Mouse (Mus musculus) megakaryocyte-erythroid progenitor cell, adult 5-6 weeks (primary cell): Measurements from ENCODE around the gene Fam219b. TPM values are rescaled to one million over a fixed set of nuclear protein-coding genes. Genes with fewer than 3 reads are reported as not detected.
A peak's percentile ranks its signal among the peaks of the same experiment; 100 is the strongest.

Source experiments
- ATAC-seq: replicated peaks from 2 replicates; pipeline ENCODE4 v1.8.0; 2016; ENCODE audit warnings: mild to moderate bottlenecking, inconsistent platforms; ENCODE audit not compliant: severe bottlenecking, poor library complexity, low FRiP score, low TSS enrichment
- total RNA-seq, 2 experiments: library from RNA; stranded (forward) in 1 of 2; stranded (reverse) in 1 of 2; fragments of 200-1000, 215-1000 nt in 1 of 2; fragments of >200 nt in 1 of 2; fragmentation: Nextera tagmentation in 1 of 2; gene quantifications; 2 replicates each; pipeline ENCODE4 v1.2.3; 2014 to 2017

Gene Fam219b
- total RNA-seq (2014; fragmentation: Nextera tagmentation): 12.1 and 12.7 TPM in 2 replicates
- 9.2 and 10.0 TPM in 2 replicates for total RNA-seq (2017)

DNA sequence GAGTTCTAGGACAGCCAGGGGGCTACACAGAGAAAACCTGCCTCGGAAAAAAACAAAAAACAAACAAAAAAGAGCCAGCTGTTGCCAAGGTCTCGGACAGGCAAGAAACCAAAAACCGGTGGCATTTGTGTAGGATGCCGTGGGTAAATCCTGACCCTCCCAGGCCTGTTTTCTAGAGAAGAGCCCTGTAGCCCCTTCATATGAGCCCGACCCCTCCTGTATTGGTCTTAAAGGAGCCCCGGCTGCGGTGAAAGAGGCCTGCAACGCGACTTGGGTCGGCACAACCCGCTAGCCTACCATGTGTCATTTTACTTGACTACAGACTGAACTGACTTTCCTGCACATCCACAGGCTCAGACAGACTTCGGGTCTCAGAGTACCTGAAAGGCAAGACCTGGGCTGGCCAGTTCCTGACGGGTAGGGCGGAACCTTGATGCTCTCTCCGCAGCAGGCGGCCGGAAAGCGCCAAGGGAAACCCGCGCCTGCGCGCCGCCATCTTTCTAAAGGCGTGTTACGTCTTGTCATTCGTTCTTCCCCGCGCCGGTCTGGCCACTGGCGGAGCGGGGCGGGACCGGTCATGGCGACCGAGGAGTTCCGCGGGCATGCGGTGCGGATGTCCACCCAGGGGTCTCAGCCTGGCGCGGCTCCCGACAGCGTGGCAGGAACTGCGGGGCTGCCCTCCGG is at the start of gene Fam219b:
Gene Fam219b (plus strand): TSS at position 485 of the 684 bp plus-strand sequence.
- ATAC-seq: peak; percentile 93

DNA sequence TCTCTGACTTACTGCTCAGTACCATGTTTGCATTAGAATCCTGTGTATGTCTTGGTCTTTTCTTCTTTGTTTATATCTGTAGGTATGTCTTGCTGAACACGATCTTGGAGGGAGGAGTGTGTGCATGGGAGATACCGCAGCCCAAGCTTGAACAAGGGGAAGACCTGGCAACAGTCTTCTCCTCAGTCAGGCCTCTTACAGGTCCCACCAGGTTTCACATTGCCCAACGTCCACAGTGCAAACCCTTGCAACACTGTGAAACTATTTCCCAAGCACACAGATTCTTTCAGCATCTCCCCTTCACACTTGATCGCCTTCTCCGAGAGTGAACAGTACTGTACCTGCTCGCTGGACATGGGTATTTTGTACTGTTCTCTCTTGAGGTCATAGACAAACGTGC is 49.5 kb upstream of the Fam219b start:
- ATAC-seq: no peak

DNA sequence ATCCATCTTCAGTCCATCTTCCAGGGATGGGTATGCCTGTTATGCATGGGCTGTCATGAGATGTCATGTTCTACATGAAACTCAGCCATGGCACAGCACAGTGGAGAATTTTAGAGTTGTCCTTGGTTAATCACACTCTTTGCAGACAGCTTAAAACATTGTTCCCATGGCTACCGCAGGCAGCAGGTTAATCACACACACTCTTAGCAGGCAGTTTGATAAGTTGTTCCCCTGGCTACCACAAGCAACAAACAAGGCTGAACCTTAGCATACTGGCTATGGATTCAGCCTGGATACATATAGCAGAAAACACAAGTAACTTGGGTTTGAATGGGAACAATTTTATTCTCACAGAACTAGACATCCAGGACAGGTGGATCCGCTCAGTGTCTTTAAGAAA is 43.8 kb upstream of the Fam219b start:
- ATAC-seq: no peak

DNA sequence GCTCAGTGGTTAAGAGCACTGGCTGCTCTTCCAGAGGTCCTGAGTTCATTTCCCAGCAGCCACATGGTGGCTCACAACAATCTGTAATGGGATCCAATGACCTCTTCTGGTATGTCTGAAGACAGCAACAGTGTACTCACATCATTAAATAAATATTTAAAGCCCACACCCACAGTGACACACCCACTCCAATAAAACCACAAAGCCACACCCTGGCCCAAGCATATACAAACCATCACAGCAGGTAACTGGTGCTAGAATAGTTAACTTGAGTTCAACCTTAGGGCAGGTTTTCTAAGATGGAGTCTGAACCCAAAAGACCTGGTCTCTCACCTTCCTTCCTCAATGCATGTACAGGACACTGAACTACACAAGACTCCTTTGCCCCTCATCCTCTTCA is 42.4 kb upstream of the Fam219b start:
- ATAC-seq: no peak

DNA sequence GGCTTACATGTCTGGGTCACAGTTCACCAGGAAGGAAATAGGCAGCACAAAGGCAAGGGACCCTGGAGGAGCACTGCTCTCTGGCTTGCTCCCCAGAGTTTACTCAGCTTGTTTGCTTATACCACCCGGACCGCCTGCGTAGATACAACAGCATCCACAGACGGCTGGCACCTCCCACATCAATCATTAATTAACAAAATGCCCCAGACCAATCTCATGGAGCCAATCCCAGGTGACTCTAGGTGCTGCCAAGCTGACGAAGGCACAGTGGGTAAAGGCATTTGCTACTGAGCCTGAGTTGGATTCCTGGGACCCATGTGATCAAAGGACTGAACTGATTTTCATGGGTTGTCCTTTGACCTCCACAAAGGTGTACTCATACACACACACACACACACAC is 40.1 kb upstream of the Fam219b start:
- no peak for ATAC-seq

DNA sequence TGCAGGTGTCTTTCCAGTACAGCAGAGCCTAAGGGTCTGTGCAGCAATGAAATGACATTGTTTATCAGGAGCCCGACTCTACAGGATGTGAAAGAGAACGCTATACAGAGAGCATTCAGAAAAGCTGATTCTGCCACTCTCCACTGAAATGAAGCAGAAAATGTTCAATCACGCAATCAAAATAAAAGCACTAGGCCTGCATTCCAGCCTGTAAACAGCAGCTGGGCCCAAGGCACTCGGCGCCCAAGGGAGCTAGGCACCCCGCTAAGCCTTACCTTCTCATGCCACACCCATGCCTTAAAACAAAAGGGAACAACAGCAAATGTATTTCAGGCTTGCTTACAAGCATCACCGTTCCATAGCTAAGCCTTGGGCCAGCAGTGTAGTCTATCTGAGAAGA is 38.8 kb upstream of the Fam219b start:
- no peak for ATAC-seq

DNA sequence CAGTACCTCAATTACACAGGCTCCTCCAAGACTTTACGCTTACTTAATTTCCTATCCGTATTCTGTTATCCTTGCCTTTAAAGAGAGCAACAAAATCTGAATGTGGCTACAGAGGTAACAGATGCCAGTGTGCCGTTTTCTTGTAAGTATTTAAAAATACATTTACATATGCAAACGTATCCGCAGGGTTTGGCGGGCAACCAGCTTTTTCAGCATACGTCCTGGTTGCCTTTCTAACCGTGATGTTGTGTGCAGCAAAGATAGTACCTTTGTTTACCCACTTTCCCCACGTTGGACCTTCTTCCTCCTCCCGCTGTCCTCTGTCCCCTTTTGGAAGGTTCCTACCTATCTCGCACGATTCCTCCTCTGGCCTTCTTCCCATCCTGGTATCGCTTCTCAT is 35.9 kb upstream of the Fam219b start:
- ATAC-seq: no peak

DNA sequence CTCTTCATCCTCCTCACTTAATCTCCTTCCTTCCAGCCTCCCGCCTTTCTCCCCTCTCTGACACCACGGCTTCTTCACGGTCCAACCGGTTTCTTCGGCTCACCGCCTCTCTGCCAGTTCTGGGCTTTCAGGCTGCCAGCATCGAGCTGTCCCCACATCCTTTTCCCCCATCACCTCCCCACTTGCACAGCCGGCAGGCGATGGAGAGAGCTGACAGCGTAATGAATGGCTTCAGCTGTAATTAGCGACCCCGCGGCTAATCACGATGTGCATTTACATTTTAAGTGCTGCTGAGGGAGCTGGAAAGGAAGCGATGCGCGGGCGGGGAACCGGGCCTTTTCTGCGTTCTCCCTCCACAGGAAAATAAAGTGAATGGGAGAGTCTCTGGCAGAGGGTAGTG is 35.5 kb upstream of the Fam219b start:
- ATAC-seq: no peak

DNA sequence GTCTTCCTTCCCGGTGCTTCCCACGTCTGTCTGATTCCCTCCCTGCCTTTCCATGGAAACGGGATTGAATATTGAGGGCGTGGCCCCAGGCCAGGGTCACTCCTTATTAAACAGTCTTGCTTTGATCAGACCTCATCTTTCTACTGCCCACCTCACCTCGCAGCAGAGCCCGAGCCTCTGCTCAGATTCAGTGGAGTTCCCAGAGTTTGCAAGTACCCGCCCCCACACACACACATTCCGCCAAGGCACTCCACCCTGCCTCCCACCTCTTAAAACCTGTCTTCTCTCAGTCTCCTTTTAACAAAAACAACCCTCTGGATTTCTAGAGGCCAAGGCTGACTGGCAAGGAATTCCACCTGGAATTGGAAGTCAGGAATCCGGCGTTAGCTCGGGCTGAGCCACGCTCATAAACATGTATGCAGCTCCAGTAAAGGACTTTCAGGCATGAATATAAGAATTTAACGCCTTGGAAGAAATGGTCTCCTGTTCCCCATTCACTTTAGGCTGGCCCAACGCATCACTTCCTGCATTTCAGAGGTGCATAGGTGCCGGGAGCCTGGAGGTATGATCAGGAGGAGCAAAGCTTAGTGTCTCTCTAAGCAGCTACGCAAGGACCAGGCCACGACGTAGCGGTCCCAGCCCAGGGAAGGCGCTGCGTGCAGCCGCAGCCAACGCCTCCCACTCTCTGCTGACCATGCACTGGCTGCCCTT is 34.3 kb upstream of the Fam219b start:
- no peak for ATAC-seq

DNA sequence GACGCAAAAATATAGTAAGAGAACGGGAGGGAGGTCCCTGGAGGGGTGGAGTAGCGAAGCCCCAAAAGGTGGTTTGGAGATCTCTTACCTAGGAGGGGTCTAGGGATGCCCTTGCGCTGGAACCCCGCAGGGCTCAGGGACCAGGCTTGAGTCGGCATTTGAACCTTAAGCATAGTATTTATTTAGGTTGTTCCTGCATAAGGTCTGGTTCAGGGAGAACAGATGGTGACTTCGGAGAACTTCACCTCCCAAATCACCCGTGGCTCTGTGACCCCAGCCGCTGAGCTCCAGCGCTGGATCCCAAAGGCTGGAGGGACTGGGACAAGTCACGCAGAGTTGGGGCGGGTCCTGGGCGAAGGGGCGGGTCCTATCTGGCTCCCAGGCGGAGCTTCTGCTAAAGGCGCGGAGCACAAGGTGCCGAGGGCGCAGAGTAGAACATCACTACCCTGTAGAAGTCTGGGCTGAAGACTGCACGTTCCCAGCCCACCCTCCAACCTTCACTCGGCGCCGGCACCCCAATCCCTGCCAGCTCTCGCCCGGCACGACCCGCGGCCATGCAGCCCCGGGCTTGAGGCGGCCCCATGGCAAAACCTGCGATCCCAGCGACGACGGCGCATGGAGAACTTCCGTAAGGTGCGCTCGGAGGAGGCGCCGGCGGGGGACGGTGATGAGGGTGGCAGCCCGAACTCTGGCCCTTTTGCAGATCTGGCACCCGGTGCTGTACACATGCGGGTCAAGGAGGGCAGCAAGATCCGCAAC is 33.5 kb upstream of the Fam219b start, which contains the start of gene Rpp25:
Gene Rpp25 (plus strand): TSS at position 405 of the 759 bp plus-strand sequence.
- no peak for ATAC-seq

DNA sequence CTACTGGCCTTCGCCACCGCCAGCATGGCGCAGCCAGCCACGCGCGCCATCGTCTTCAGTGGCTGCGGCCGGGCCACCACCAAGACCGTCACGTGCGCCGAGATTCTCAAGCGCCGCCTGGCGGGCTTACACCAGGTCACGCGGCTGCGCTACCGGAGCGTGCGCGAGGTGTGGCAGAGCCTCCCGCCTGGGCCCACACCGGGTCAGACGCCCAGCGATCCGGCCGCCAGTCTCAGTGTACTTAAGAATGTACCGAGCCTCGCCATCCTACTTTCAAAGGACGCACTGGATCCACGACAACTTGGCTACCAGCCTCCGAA is 33.0 kb upstream of the Fam219b start:
- no peak for ATAC-seq

DNA sequence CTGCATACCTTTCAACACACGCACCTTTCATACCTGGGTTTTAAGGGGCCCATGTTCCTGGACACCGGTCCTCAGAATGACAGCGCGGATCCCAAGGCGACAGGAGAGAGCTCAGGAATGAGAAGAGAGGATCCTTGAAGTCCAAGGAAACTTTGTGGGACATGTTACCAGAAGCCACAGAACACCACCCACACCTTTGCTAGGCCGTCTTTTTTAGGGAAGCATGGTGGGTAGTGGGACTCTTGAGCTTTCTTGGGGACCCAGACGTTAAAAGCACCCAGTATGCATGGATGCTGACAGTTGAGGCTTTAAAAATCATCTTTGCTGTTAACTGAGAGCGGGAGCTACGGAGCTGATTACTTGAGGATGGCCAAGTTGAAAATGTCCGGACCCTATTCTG is 32.4 kb upstream of the Fam219b start:
- ATAC-seq: no peak

DNA sequence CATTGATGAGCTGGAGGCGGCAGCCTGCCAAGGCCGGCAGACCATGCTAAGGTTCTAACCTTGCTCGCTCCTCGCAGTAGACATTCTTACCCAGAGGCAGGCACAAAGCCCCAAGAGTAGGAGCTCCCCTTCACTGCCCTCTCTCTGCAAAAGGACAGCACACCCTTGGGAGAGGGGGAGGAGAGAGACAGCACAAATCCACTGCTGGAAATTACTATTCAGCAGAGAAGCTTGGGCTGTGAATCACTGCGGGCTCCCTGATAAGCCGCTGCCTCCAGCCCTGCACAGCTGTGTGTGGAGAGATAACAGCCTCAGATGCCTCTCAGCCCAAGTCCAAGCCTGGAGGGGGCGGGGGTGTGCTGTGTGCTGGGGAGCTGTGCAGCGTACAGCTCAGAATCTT is 31.6 kb upstream of the Fam219b start:
- ATAC-seq: peak; percentile 98

DNA sequence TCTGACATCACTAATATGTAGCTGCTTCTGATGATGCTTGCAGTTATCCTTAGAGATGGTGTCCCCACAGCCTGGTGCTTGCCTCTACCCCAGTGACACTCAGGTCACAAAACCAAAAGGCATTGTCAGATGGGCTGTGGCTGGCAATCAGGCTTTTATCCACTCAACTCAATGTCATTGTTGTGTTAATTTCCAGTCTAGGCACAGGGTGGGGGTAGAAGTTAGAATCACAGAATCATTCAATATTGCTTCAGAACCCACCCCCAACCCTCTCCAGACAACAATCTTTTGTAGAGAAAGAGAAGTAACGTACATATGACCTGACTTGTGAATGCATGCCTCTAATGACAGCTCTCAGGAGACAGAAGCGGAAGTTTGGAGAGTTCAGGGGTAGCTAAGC is 26.8 kb upstream of the Fam219b start:
- no peak for ATAC-seq

DNA sequence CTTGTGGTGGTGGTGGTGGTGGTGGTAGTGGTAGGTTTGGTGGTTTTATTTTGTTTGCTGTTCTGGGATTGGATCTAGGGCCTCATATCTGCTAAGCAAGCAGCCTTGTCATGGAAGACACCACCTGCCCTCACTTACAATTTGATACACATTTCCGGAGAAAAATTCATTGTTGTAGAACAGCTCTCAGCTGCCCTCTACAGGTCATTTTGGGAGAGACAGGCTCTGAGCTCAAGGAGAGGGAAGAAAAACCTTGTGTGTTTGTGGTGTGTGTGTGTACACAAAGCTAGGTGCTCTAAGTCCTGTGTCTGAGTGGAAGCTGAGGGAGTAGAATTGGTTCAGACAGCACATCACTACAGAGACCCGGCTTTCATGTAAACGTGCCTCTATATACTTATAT is 20.2 kb upstream of the Fam219b start:
- peak; percentile 54 for ATAC-seq

DNA sequence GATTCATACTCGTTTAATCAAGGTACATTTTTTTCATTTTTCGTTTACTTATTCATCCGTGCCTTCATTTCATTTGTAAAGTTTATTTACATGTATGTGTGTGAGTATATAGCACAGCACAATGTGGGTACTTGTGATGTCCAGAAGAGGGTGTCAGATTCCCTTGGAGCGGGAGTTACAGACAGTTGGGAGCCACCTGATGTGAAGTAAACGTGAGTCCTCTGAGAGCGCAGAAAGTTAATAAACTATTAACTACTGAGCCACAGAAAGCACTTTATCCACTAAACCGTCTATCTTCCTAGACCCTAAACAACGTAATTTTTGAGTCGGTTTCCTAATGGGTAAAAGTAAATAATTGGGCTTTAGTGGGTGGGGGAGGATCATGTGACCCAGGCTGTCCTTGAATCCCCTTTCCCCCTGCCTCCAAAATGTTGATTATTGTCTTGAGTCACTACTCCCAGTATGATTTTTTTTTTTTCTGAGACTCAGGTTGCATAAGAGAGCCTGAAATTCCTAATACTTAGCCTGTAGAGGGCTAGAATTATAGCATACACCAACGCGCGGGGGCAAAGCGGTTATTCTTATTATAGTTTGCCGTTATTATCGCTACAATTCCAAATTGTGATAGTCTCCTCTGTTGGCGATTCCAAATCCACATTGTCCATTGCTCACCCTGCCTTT is 16.8 kb upstream of the Fam219b start:
- ATAC-seq: no peak

DNA sequence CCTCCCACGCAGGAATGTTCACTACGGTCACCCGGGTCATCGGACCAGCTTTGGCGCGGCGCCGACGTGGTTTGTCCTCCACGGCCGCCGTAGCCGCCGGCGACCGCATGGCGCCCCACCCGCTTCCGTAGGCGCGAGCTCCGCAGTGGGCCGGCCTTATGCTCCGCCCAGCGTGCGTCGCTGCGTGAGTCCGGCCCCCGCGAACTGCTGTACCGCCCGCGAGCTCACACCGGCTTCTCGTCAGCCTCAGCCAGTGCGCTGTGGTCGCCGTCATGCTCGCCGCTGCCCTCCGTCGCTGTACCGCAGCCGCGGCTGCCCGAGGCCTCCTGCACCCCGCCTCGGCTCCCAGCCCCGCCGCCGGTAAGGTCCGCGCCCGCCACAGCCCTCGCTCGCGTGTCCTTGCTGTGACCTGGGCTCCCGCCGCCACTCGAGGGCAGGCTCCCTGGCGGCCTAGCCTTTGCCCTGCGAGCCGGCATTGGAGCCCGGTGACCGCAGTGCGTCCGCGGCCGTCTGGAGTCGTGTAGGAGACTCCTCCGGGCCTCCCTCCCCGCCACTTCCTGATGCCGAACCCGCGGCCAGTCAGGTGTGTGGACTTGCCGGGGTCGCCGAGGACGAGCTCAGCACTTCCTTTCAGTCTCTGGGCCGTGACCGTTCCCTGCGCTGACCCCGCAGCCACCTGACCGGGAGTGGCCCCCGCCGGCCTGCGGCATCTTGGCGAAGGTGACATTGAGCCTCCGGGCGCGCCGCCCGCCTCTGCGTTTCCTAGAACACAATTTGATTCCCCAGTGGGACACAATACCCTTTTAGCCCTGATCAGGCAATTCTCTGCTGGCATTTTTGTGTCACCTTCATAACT is 16.0 kb upstream of the Fam219b start, which contains the start of gene Cox5a:
Gene Cox5a (plus strand): TSS at position 219 of the 856 bp plus-strand sequence.
- peak; percentile 97 for ATAC-seq

DNA sequence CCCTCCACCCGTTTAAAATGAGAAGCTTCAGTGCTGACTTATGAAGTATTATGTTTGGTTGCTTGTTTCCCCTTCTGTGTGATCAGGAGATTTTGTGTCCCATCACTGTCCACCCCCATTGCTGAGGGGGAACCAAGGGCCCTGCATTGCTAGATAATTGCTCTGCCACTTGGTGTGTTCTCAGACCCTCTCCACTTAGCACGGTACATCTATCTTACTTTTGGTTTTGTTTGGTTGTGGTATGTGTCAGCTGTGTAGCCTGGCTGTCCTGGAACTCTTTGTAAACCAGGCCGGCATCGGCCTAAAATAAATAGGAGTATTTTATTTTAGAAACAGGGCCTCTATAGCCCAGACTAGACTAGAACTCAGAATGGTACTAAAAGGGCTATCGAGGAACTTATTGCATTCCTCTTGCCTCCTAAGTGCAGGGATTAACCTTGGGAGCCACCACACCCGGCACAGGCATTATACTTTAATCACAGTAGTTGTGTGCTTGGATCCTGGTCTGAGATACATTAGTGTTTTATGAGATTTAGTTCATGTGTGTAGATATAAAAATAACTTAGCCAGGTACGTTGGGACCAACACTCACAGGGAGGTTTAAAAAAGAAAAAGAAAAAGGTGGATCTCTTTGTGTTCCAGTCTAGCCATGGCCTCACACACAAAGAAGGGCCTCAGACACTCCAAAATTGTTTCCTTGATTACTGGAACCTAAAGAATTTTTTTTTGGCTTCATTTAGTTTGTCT is 15.0 kb upstream of the Fam219b start:
- no peak for ATAC-seq
